Mouse (Mus musculus) forebrain, embryonic 14.5 days (tissue): ENCODE measurements around the gene Commd1. TPM values are rescaled to one million over a fixed set of nuclear protein-coding genes. Genes with fewer than 3 reads are reported as not detected.

ENCODE experiments used
- ATAC-seq: fragments of 200-750 bp; cut with Nextera tagmentation; 2 replicates; pipeline ENCODE4 v1.8.0; 2017; ENCODE audit warnings: mild to moderate bottlenecking, moderate library complexity
- DNase-seq: peaks from one replicate; pipeline ENCODE4 v3.0.0-alpha.2; 2015; ENCODE audit warnings: low spot score
- H3K27ac ChIP-seq: fragments of 300-500 bp; sonication (generic); 2 replicates; pipeline ENCODE4 v1.5.1; 2014; ENCODE audit warnings: low read depth, mild to moderate bottlenecking, control low read depth, low read length, moderate library complexity
- H3K27me3 ChIP-seq: fragments of 300-500 bp; sonication (generic); replicated peaks from 2 replicates; pipeline ENCODE4 v1.6.1; 2014; ENCODE audit warnings: low read length, control low read depth, mixed read lengths; ENCODE audit not compliant: control insufficient read depth, insufficient read depth
- H3K36me3 ChIP-seq: fragments of 300-500 bp; sonication (generic); 2 replicates; pipeline ENCODE4 v1.6.1; 2014; ENCODE audit warnings: low read length, control low read depth; ENCODE audit not compliant: control insufficient read depth, insufficient read depth
- H3K4me1 ChIP-seq: fragments of 300-500 bp; sonication (generic); 2 replicates; pipeline ENCODE4 v1.6.1; 2014; ENCODE audit warnings: antibody characterized with exemption, low read length, control low read depth; ENCODE audit not compliant: control insufficient read depth, insufficient read depth
- H3K4me2 ChIP-seq: fragments of 300-500 bp; sonication (generic); 2 replicates; pipeline ENCODE4 v1.6.1; 2014; ENCODE audit warnings: mild to moderate bottlenecking, control low read depth, low read length
- H3K4me3 ChIP-seq: fragments of 300-500 bp; sonication (generic); 2 replicates; pipeline ENCODE4 v1.5.1; 2014; ENCODE audit warnings: low read depth, low read length, control low read depth
- H3K9ac ChIP-seq: fragments of 300-500 bp; sonication (generic); 2 replicates; pipeline ENCODE4 v1.6.1; 2014; ENCODE audit warnings: mild to moderate bottlenecking, low read length, control low read depth, moderate library complexity
- H3K9me3 ChIP-seq: fragments of 300-500 bp; sonication (generic); replicated peaks from 2 replicates; pipeline ENCODE4 v1.6.1; 2016; ENCODE audit warnings: low read length, control low read depth, mixed read lengths; ENCODE audit not compliant: control insufficient read depth
- WGBS: fragments of 180-500 bp; shearing (Covaris S2); extraction: QIAGEN DNeasy Blood & Tissue Kit; methylation state at CpG from one replicate; pipeline ENCODE4 v1.1.7; 2014; 5-methylcytosine and 5-hydroxymethylcytosine counted together
- polyA plus RNA-seq: library from polyadenylated mRNA; unstranded; fragments of >200 nt; fragmentation: Nextera tagmentation; extraction: Ambion mirVana; gene quantifications from 2 replicates; pipeline ENCODE4 v1.2.1, GENCODE M21; 2014

Commd1 gene
- polyA plus RNA-seq, 1 experiment from 2014 or later: 304 TPM

GRCm38 (mm10) chr11:22858441-22859300, 123.5 kb downstream of the Commd1 start:
- H3K27me3 ChIP-seq: peaks cover 39% of the 10 kb centered on the region
- peak overlapping the region; percentile 77 for H3K4me2 ChIP-seq
- H3K9ac ChIP-seq: peak overlapping the region; percentile 64
- peaks cover 14% of the 10 kb centered on the region for H3K4me1 ChIP-seq
- no peaks in the 10 kb centered on the region for H3K9me3 ChIP-seq
- ATAC-seq: peak; percentile 25
- no peak overlapping the region for H3K27ac ChIP-seq
- H3K36me3 ChIP-seq: no peaks in the 10 kb centered on the region
- 1% methylated on average over 50 of the region's 50 CpGs for WGBS
- H3K4me3 ChIP-seq: peak overlapping the region; percentile 68
- DNase-seq: no peak

GRCm38 (mm10) chr11:22857705-22858440, 124.3 kb downstream of the Commd1 start:
- Histone ChIP-seq H3K36me3 (no peaks in the 10 kb centered on the region), H3K4me3 (peak overlapping the region; percentile 68; the same call in 1 of the 2 replicates), H3K4me1 (peaks cover 14% of the 10 kb centered on the region), H3K27me3 (peaks cover 39% of the 10 kb centered on the region), H3K4me2 (peak overlapping the region; percentile 77), H3K27ac (no peak overlapping the region), H3K9ac (no peak overlapping the region; the same call in 1 of the 2 replicates), H3K9me3 (no peaks in the 10 kb centered on the region)
- WGBS: 16% methylated on average over 25 of the region's 25 CpGs
- no peak for ATAC-seq
- DNase-seq: no peak

GRCm38 (mm10) chr11:22857106-22857704, 125.0 kb downstream of the Commd1 start:
- H3K4me3 ChIP-seq: no peak overlapping the region
- no peak overlapping the region for H3K9ac ChIP-seq
- H3K9me3 ChIP-seq: no peaks in the 10 kb centered on the region
- H3K36me3 ChIP-seq: no peaks in the 10 kb centered on the region
- H3K27ac ChIP-seq: no peak overlapping the region
- WGBS: 79% methylated on average over 5 of the region's 5 CpGs
- ATAC-seq (no peak), DNase-seq (no peak)
- peaks cover 39% of the 10 kb centered on the region for H3K27me3 ChIP-seq
- H3K4me1 ChIP-seq: peaks cover 14% of the 10 kb centered on the region
- H3K4me2 ChIP-seq: no peak overlapping the region

- Histone ChIP-seq H3K4me1 (peaks cover 14% of the 10 kb centered on the region), H3K4me3 (no peak overlapping the region), H3K4me2 (no peak overlapping the region), H3K9ac (no peak overlapping the region), H3K27ac (no peak overlapping the region), H3K36me3 (no peaks in the 10 kb centered on the region), H3K9me3 (no peaks in the 10 kb centered on the region), H3K27me3 (peaks cover 36% of the 10 kb centered on the region)
- ATAC-seq: no peak
- WGBS: 79% methylated on average over 3 of the region's 3 CpGs
- no peak for DNase-seq
These were observed 125.7 kb downstream of the Commd1 start for GRCm38 (mm10) chr11:22856371-22856965.

- Histone ChIP-seq H3K27me3 (peaks cover 18% of the 10 kb centered on the region; the same call in 1 of the 2 replicates), H3K9me3 (no peaks in the 10 kb centered on the region), H3K4me2 (no peak overlapping the region), H3K36me3 (no peaks in the 10 kb centered on the region), H3K9ac (no peak overlapping the region), H3K27ac (no peak overlapping the region), H3K4me3 (no peak overlapping the region), H3K4me1 (peaks cover 7% of the 10 kb centered on the region)
- WGBS: 88% methylated on average over 4 of the region's 4 CpGs
- ATAC-seq: no peak
- no peak for DNase-seq
These were observed 127.6 kb downstream of the Commd1 start for GRCm38 (mm10) chr11:22854571-22854970.

GRCm38 (mm10) chr11:22853477-22854157, 128.6 kb downstream of the Commd1 start:
- H3K9ac ChIP-seq: no peak overlapping the region
- peaks cover 3% of the 10 kb centered on the region; the same call in 1 of the 2 replicates for H3K4me1 ChIP-seq
- H3K9me3 ChIP-seq: no peaks in the 10 kb centered on the region
- 65% methylated on average over 2 of the region's 2 CpGs for WGBS
- H3K4me3 ChIP-seq: no peak overlapping the region
- no peak overlapping the region for H3K4me2 ChIP-seq
- peaks cover 12% of the 10 kb centered on the region; the same call in 1 of the 2 replicates for H3K27me3 ChIP-seq
- H3K36me3 ChIP-seq: no peaks in the 10 kb centered on the region
- ATAC-seq (no peak), DNase-seq (no peak)
- no peak overlapping the region for H3K27ac ChIP-seq

GRCm38 (mm10) chr11:22852510-22852909, 129.7 kb downstream of the Commd1 start:
- Histone ChIP-seq H3K9me3 (no peaks in the 10 kb centered on the region), H3K36me3 (no peaks in the 10 kb centered on the region), H3K27me3 (peaks cover 4% of the 10 kb centered on the region; the same call in 1 of the 2 replicates), H3K4me1 (no peaks in the 10 kb centered on the region), H3K27ac (no peak overlapping the region), H3K9ac (no peak overlapping the region), H3K4me3 (no peak overlapping the region), H3K4me2 (no peak overlapping the region)
- DNase-seq (no peak), ATAC-seq (no peak)
- 65% methylated on average over 1 of the region's 1 CpGs for WGBS

- H3K9ac ChIP-seq: no peak overlapping the region
- ATAC-seq: no peak
- H3K9me3 ChIP-seq: no peaks in the 10 kb centered on the region
- no peaks in the 10 kb centered on the region for H3K36me3 ChIP-seq
- no peaks in the 10 kb centered on the region for H3K4me1 ChIP-seq
- H3K4me2 ChIP-seq: no peak overlapping the region
- no peak for DNase-seq
- H3K4me3 ChIP-seq: no peak overlapping the region
- whole genome bisulfite sequencing: 48% methylated on average over 4 of the region's 4 CpGs
- H3K27ac ChIP-seq: no peak overlapping the region
- peaks cover under 1% of the 10 kb centered on the region; the same call in 1 of the 2 replicates for H3K27me3 ChIP-seq
These were observed 130.8 kb downstream of the Commd1 start for GRCm38 (mm10) chr11:22851416-22851815.
